Mouse (Mus musculus) lung, embryonic 14.5 days (tissue): ENCODE data around the gene Elmo2. TPM values are rescaled to one million over a fixed set of nuclear protein-coding genes. Genes with fewer than 3 reads are reported as not detected.

Experiments used
- ATAC-seq: fragments of 200-750 bp; cut with Nextera tagmentation; 2 replicates; pipeline ENCODE4 v1.8.0; 2017; ENCODE audit warnings: mild to moderate bottlenecking, moderate TSS enrichment, moderate library complexity; ENCODE audit not compliant: insufficient read depth
- DNase-seq: peaks from one replicate; pipeline ENCODE4 v3.0.0-alpha.2; 2015
- H3K27ac ChIP-seq: fragments of 300-500 bp; sonication (generic); 2 replicates; pipeline ENCODE4 v1.5.1; 2014; ENCODE audit warnings: low read depth, mild to moderate bottlenecking, moderate library complexity
- H3K27me3 ChIP-seq: fragments of 300-500 bp; sonication (generic); 2 replicates; pipeline ENCODE4 v1.6.1; 2014; ENCODE audit warnings: low read length, control low read depth; ENCODE audit not compliant: insufficient read depth
- H3K36me3 ChIP-seq: fragments of 300-500 bp; sonication (generic); 2 replicates; pipeline ENCODE4 v1.6.1; 2014; ENCODE audit warnings: control low read depth; ENCODE audit not compliant: insufficient read depth
- H3K4me1 ChIP-seq: fragments of 300-500 bp; sonication (generic); 2 replicates; pipeline ENCODE4 v1.6.1; 2014; ENCODE audit warnings: antibody characterized with exemption, control low read depth; ENCODE audit not compliant: insufficient read depth
- H3K4me2 ChIP-seq: fragments of 300-500 bp; sonication (generic); 2 replicates; pipeline ENCODE4 v1.6.1; 2014; ENCODE audit warnings: mild to moderate bottlenecking
- H3K4me3 ChIP-seq: fragments of 300-500 bp; sonication (generic); 2 replicates; pipeline ENCODE4 v1.5.1; 2014; ENCODE audit warnings: low read depth, low read length
- H3K9ac ChIP-seq: fragments of 300-500 bp; sonication (generic); 2 replicates; pipeline ENCODE4 v1.6.1; 2014
- H3K9me3 ChIP-seq: fragments of 300-500 bp; sonication (generic); 2 replicates; pipeline ENCODE4 v1.6.1; 2016; ENCODE audit warnings: low read depth, low read length, control low read depth
- CTCF ChIP-seq: IDR thresholded peaks from 2 replicates; pipeline ENCODE4 v1.5.1; 2016; ENCODE audit warnings: antibody characterized with exemption, low read depth
- WGBS: fragments of 180-500 bp; shearing (Covaris S2); extraction: QIAGEN DNeasy Blood & Tissue Kit; methylation state at CpG from one replicate; pipeline ENCODE4 v1.1.7; 2014; 5-methylcytosine and 5-hydroxymethylcytosine counted together
- polyA plus RNA-seq: library from polyadenylated mRNA; unstranded; fragments of >200 nt; fragmentation: Nextera tagmentation; extraction: Ambion mirVana; gene quantifications from 2 replicates; pipeline ENCODE4 v1.2.1, GENCODE M21; 2014

Gene Elmo2
- polyA plus RNA-seq, 1 experiment from 2014 or later: 82.2 TPM

- ATAC-seq (no peak), DNase-seq (peak; percentile 44)
- no peak for TF ChIP-seq CTCF
- 8% methylated on average over 12 of the region's 12 CpGs for WGBS
- Histone ChIP-seq H3K4me2 (no peak overlapping the region), H3K27me3 (peaks cover 98% of the 10 kb centered on the region), H3K4me3 (no peak overlapping the region), H3K9ac (no peak overlapping the region), H3K36me3 (no peaks in the 10 kb centered on the region), H3K4me1 (0 out of 2 replicates have a peak, but pooled peaks cover 3% of the 10 kb centered on the region), H3K27ac (no peak overlapping the region), H3K9me3 (no peaks in the 10 kb centered on the region)
Observed at GRCm38 (mm10) chr2:165238416-165239145, 87.7 kb downstream of the Elmo2 start.

Other genes starting within 250 kb of the Elmo2 start
- not detected in 2 replicates for gene 1700025C18Rik, start 235.7 kb downstream of the Elmo2 start, polyA plus RNA-seq
- 0.72 and 1.5 TPM in 2 replicates for gene Cdh22, start 91.6 kb downstream of the Elmo2 start, polyA plus RNA-seq
- gene Slc35c2, start 38.6 kb downstream of the Elmo2 start, polyA plus RNA-seq: 51.9 and 52.3 TPM in 2 replicates
- 0.96 and 1.1 TPM in 2 replicates for gene Zfp663, start 42.2 kb upstream of the Elmo2 start, polyA plus RNA-seq
- gene Zfp334, start 61.8 kb upstream of the Elmo2 start, polyA plus RNA-seq: 10.9 and 12.0 TPM in 2 replicates
- gene Ocstamp, start 73.9 kb upstream of the Elmo2 start, polyA plus RNA-seq: not detected in 2 replicates
- 0.30 and 0.58 TPM in 2 replicates for gene Slc13a3, start 146.8 kb upstream of the Elmo2 start, polyA plus RNA-seq
- gene Trp53rka, start 166.8 kb upstream of the Elmo2 start, polyA plus RNA-seq: 42.5 and 45.1 TPM in 2 replicates
- gene Slc2a10, start 177.3 kb upstream of the Elmo2 start, polyA plus RNA-seq: 11.9 and 14.6 TPM in 2 replicates